ENCODE assay signal across 8 mouse cellular contexts in the genomic region with DNA sequence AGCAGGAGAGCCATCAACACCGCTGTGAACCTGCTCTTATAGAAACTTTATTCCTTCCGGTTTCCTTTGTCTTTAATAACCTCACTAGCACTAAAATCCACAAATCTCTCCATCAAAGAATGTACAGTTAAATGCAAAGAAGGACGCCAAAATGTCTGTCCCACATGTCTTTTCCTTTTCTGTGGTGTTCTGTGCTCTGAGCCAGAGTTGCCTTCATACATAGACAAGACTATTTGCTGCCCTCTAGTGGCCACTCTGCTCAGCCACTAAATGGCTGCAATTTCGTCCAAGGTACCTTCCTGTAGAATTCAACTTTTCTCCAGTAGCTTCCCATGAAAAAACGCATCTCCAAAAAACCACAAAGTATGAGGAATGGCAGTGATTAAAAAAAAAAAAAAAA. TPM values are rescaled to one million over a fixed set of nuclear protein-coding genes. Genes with fewer than 3 reads are reported as not detected.
A peak's percentile ranks its signal among the peaks of the same experiment; 100 is the strongest.
DNase-seq lines count a peak whose midpoint lies in the region; ATAC-seq and TF ChIP-seq lines count a peak whose summit lies in the region.

No protein-coding gene starts in this region.

- no peaks in the 10 kb centered on the region for H3K27me3 ChIP-seq in limb, embryonic 10.5 days (ENCODE audit: low read depth, poor library complexity, severe bottlenecking)
- no peaks in the 10 kb centered on the region for H3K27me3 ChIP-seq in neural tube, embryonic 13.5 days

- H3K9me3 ChIP-seq in limb, embryonic 10.5 days (replicated peaks) = no peaks in the 10 kb centered on the region
- no peaks in the 10 kb centered on the region for H3K9me3 ChIP-seq in neural tube, embryonic 13.5 days

- 0 out of 2 replicates have a peak, but pooled peaks cover 4% of the 10 kb centered on the region for H3K4me1 ChIP-seq in limb, embryonic 10.5 days
- H3K4me1 ChIP-seq in neural tube, embryonic 13.5 days (replicated peaks) = no peaks in the 10 kb centered on the region

- H3K36me3 ChIP-seq in limb, embryonic 10.5 days = no peaks in the 10 kb centered on the region
- H3K36me3 ChIP-seq in neural tube, embryonic 13.5 days = no peaks in the 10 kb centered on the region

- peak; percentile 91 for TF ChIP-seq CTCF in gastrocnemius, adult 2 months (IDR thresholded peaks at IDR 0.05)

- WGBS in limb, embryonic 10.5 days = 35% methylated on average over 5 of the region's 5 CpGs
- 30% methylated on average over 5 of the region's 5 CpGs for WGBS in neural tube, embryonic 13.5 days

- ATAC-seq in neural tube, embryonic 13.5 days (ENCODE audit: low read depth) = 0 out of 2 replicates have a peak, but pooled peaks have one; percentile 47

- no peak overlapping the region for H3K27ac ChIP-seq in gastrocnemius, adult 2 months
- no peak overlapping the region for H3K27ac ChIP-seq in limb, embryonic 10.5 days
- no peak overlapping the region for H3K27ac ChIP-seq in neural tube, embryonic 13.5 days (replicated peaks)

- no peak overlapping the region for H3K4me2 ChIP-seq in neural tube, embryonic 13.5 days

- intact Hi-C loops in gastrocnemius, adult 2 months (cut with DNase I) = loop anchor here (1.0 kb wide), 1 partner anchor 181 kb away; no protein-coding TSS in a partner anchor

- no peak overlapping the region for H3K9ac ChIP-seq in neural tube, embryonic 13.5 days

- H3K4me3 ChIP-seq in gastrocnemius, adult 2 months = no peak overlapping the region
- H3K4me3 ChIP-seq in limb, embryonic 10.5 days = no peak overlapping the region
- H3K4me3 ChIP-seq in neural tube, embryonic 13.5 days = no peak overlapping the region

- DNase-seq in 416B (ENCODE audit: low read depth) = peak; percentile 83
- DNase-seq in R1 (ENCODE audit: low read depth, low spot score) = peak; percentile 73
- DNase-seq in cerebellum, postnatal 4 days (ENCODE audit: low spot score in 2 of 2) = peak; percentile 32 to 73
- peak; percentile 66 for DNase-seq in gastrocnemius, adult 2 months
- peak; percentile 81 for DNase-seq in kidney, adult 9 months
- DNase-seq in limb, embryonic 10.5 days (ENCODE audit: low spot score) = peak; percentile 74
- DNase-seq in yolk sac, embryonic 10.5 days (ENCODE audit: low spot score) = peak; percentile 36

RNA-seq across cellular contexts. Expression of gene Tm4sf4, which starts 23.3 kb away (rescaled TPM):
- not detected for total RNA-seq in gastrocnemius, adult 2 months (2021)
- polyA plus RNA-seq in limb, embryonic 10.5 days (2016; fragmentation: Nextera tagmentation; extraction: Ambion mirVana) = not detected in 2 replicates
- 0.92 and 1.4 TPM in 2 replicates for polyA plus RNA-seq in neural tube, embryonic 13.5 days (2015; fragmentation: Nextera tagmentation; extraction: Ambion mirVana)
